Mouse (Mus musculus) left cerebral cortex, postnatal 10 days (tissue): ENCODE measurements around the gene Ptprd. TPM values are rescaled to one million over a fixed set of nuclear protein-coding genes. Genes with fewer than 3 reads are reported as not detected.

Source experiments
- DNase-seq, 2 experiments: peaks; one replicate each; pipeline ENCODE4 v3.0.0; 2021 to 2022; ENCODE audit warnings: low spot score in 2 of 2, mixed read lengths in 1 of 2; ENCODE audit errors: extremely low spot score in 1 of 2
- intact Hi-C: fragments of 180-260 bp; cut with DNase I; formaldehyde crosslinking; loops from one replicate; pipeline ENCODE4 v1.15.1; 2025
- total RNA-seq, 2 experiments: library from RNA; stranded (reverse); gene quantifications; 2 replicates each; pipeline ENCODE4 v1.2.3; 2021

Gene Ptprd
- total RNA-seq, 2 experiments from 2014 or later = 402 to 420 TPM

GRCm38 (mm10) chr4:76325646-76326045 lies 1886.1 kb downstream of the Ptprd start:
- intact Hi-C loops = no loop called here
- no peak for DNase-seq

- intact Hi-C loops = no loop called here
- peak; percentile 21 to 22 for DNase-seq
Measured at GRCm38 (mm10) chr4:76324928-76325327, 1886.8 kb downstream of the Ptprd start.

- intact Hi-C loops = no loop called here
- no peak for DNase-seq
Measured at GRCm38 (mm10) chr4:76324509-76324908, 1887.3 kb downstream of the Ptprd start.

- DNase-seq = no peak
- intact Hi-C loops = no loop called here
Measured at GRCm38 (mm10) chr4:76319874-76320273, 1891.9 kb downstream of the Ptprd start.

GRCm38 (mm10) chr4:76315977-76316376 lies 1895.8 kb downstream of the Ptprd start:
- intact Hi-C loops = no loop called here
- DNase-seq = no peak

GRCm38 (mm10) chr4:76313749-76314148 lies 1898.0 kb downstream of the Ptprd start:
- intact Hi-C loops = no loop called here
- DNase-seq = no peak

GRCm38 (mm10) chr4:76312593-76312992 lies 1899.2 kb downstream of the Ptprd start:
- DNase-seq = no peak
- intact Hi-C loops = no loop called here

GRCm38 (mm10) chr4:76305987-76306386 lies 1905.8 kb downstream of the Ptprd start:
- DNase-seq = no peak
- intact Hi-C loops = no loop called here

- no peak for DNase-seq
- intact Hi-C loops = loop anchor here (10.0 kb wide), 1 partner anchor 147 kb away; no protein-coding TSS in a partner anchor
Measured at GRCm38 (mm10) chr4:76297375-76297774, 1914.4 kb downstream of the Ptprd start.

- no peak for DNase-seq
Measured at GRCm38 (mm10) chr4:76292733-76293357, 1918.9 kb downstream of the Ptprd start.

GRCm38 (mm10) chr4:76290484-76290818 lies 1921.3 kb downstream of the Ptprd start:
- DNase-seq = no peak
- intact Hi-C loops = loop anchor here (10.0 kb wide), 1 partner anchor 154 kb away; no protein-coding TSS in a partner anchor

More at GRCm38 (mm10) chr4:76292733-76293357, 1918.9 kb downstream of the Ptprd start:
- intact Hi-C loops = loop anchor here (10.0 kb wide), 1 partner anchor 152 kb away; no protein-coding TSS in a partner anchor

GRCm38 (mm10) chr4:76289612-76290483 lies 1921.9 kb downstream of the Ptprd start:
- DNase-seq = no peak
- intact Hi-C loops = loop anchor here (10.0 kb wide), 1 partner anchor 155 kb away; no protein-coding TSS in a partner anchor

- DNase-seq = no peak
- intact Hi-C loops = no loop called here
Measured at GRCm38 (mm10) chr4:76286016-76286415, 1925.7 kb downstream of the Ptprd start.

GRCm38 (mm10) chr4:76282886-76283285 lies 1928.9 kb downstream of the Ptprd start:
- DNase-seq = no peak
- intact Hi-C loops = no loop called here

GRCm38 (mm10) chr4:76262727-76263126 lies 1949.0 kb downstream of the Ptprd start:
- no peak for DNase-seq
- intact Hi-C loops = no loop called here

- intact Hi-C loops = no loop called here
Measured at GRCm38 (mm10) chr4:76260686-76261085, 1951.1 kb downstream of the Ptprd start.

GRCm38 (mm10) chr4:76260286-76260685 lies 1951.5 kb downstream of the Ptprd start:
- DNase-seq = no peak

More at GRCm38 (mm10) chr4:76260686-76261085, 1951.1 kb downstream of the Ptprd start:
- no peak for DNase-seq

GRCm38 (mm10) chr4:76259636-76260035 lies 1952.1 kb downstream of the Ptprd start:
- no peak for DNase-seq
- intact Hi-C loops = no loop called here

More at GRCm38 (mm10) chr4:76260286-76260685, 1951.5 kb downstream of the Ptprd start:
- intact Hi-C loops = no loop called here

GRCm38 (mm10) chr4:76244371-76244770 lies 1967.4 kb downstream of the Ptprd start:
- DNase-seq = no peak
- intact Hi-C loops = no loop called here

GRCm38 (mm10) chr4:76241542-76241941 lies 1970.2 kb downstream of the Ptprd start:
- intact Hi-C loops = no loop called here
- DNase-seq = no peak
